Mouse (Mus musculus) liver, embryonic 13.5 days (tissue): ENCODE results near the gene Ccne1. TPM values are rescaled to one million over a fixed set of nuclear protein-coding genes. Genes with fewer than 3 reads are reported as not detected.

Source experiments
- polyA plus RNA-seq: library from polyadenylated mRNA; unstranded; fragments of >200 nt; fragmentation: Nextera tagmentation; extraction: Ambion mirVana; gene quantifications from 2 replicates; pipeline ENCODE4 v1.2.1, GENCODE M21; 2015

The Ccne1 gene
- polyA plus RNA-seq, 1 experiment from 2014 or later = 127 TPM

Other genes with a start within 250 kb of the Ccne1 start
- 18.2 and 21.0 TPM in 2 replicates for gene Uri1, start 84.0 kb downstream of the Ccne1 start, polyA plus RNA-seq
- gene 1600014C10Rik, start 75.7 kb upstream of the Ccne1 start, polyA plus RNA-seq = 8.7 and 9.0 TPM in 2 replicates
- 0.44 and 0.46 TPM in 2 replicates for gene Plekhf1, start 120.5 kb upstream of the Ccne1 start, polyA plus RNA-seq
- 19.7 and 21.5 TPM in 2 replicates for gene Pop4, start 163.9 kb upstream of the Ccne1 start, polyA plus RNA-seq